8 mouse cellular contexts compared by ENCODE assay signal in the genomic region with DNA sequence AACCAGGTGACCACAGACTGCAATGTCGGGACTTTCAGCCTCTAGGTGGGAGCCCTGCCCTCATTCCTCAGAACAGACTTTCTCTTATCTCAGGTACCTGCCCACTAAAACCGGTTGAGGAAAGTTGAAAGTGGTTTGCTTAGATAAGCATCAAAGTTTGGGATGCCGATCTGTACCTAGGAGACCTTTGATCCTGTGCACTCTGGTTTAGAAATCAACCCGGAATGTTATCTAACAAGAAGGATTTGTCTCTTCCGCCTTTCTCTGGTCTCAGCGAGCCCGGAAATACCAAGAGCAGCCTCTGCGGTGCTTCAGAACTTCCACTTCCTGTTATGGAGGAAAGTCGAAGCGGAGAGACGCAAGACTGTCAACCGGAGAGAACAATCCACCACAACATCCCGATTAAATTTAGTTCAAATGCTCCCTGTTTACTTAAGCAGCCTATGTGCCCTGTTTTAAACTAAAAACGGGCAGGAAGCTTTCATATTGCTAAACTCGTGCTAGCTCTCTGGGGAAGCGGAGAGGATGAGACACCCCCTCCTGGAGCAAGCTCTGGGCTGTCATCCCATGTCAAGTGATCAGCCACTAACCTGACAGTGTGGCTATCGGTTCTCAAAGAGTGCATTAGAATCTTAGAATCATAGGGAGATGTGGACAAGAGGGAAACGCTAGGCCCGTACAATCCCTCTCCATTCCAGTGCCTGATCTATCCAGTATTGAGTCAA. TPM values are rescaled to one million over a fixed set of nuclear protein-coding genes. Genes with fewer than 3 reads are reported as not detected.
DNase-seq lines count a peak whose midpoint lies in the region; ATAC-seq and TF ChIP-seq lines count a peak whose summit lies in the region.
"Had no signal": no experiment of that assay in that cellular context is flagged by ENCODE, and none has a peak within 500 bp of the region (broad histone marks: within the 10 kb centered on the region; RNA-seq: fewer than 3 reads in every experiment).

No protein-coding gene starts in this region.

- H3K9ac ChIP-seq in kidney, embryonic 15.5 days: no peak overlapping the region
- no peak overlapping the region for H3K9ac ChIP-seq in stomach, postnatal 0 days (ENCODE audit: low read length)

- 77% methylated on average over 19 of the region's 19 CpGs for WGBS in kidney, embryonic 15.5 days
- 65% methylated on average over 19 of the region's 19 CpGs for WGBS in stomach, postnatal 0 days

- H3K27ac ChIP-seq in kidney, embryonic 15.5 days: peak overlapping the region; percentile 37; the same call in 1 of the 2 replicates
- no peak overlapping the region for H3K27ac ChIP-seq in stomach, postnatal 0 days (replicated peaks)

- H3K4me2 ChIP-seq in kidney, embryonic 15.5 days: peak overlapping the region; percentile 7; the same call in 1 of the 2 replicates
- H3K4me2 ChIP-seq in stomach, postnatal 0 days (replicated peaks; ENCODE audit: low read depth): no peak overlapping the region

- H3K4me1 ChIP-seq in kidney, embryonic 15.5 days: no peaks in the 10 kb centered on the region
- no peaks in the 10 kb centered on the region for H3K4me1 ChIP-seq in stomach, postnatal 0 days (replicated peaks; ENCODE audit: control insufficient read depth, insufficient read depth)
- H3K4me1 ChIP-seq: megakaryocyte, embryonic 14.5 days had no signal

- ATAC-seq in CD4-positive, CD25-positive, alpha-beta regulatory T cell, adult 4 months: peak; percentile 99
- no peak for ATAC-seq in kidney, embryonic 15.5 days (replicated peaks; ENCODE audit: low FRiP score)
- no peak for ATAC-seq in stomach, postnatal 0 days (ENCODE audit: low FRiP score, low TSS enrichment)

- H3K4me3 ChIP-seq in kidney, embryonic 15.5 days (replicated peaks): no peak overlapping the region
- H3K4me3 ChIP-seq in stomach, postnatal 0 days (ENCODE audit: low read depth, low read length): no peak overlapping the region
- H3K4me3 ChIP-seq: megakaryocyte, embryonic 14.5 days had no signal

- no peaks in the 10 kb centered on the region for H3K36me3 ChIP-seq in kidney, embryonic 15.5 days
- H3K36me3 ChIP-seq in stomach, postnatal 0 days (ENCODE audit: control insufficient read depth, insufficient read depth, low read length): no peaks in the 10 kb centered on the region

- no peaks in the 10 kb centered on the region for H3K9me3 ChIP-seq in kidney, embryonic 15.5 days (replicated peaks)
- H3K9me3 ChIP-seq in stomach, postnatal 0 days (ENCODE audit: control insufficient read depth, low read length): no peaks in the 10 kb centered on the region
- H3K9me3 ChIP-seq: megakaryocyte, embryonic 14.5 days had no signal

- no peak for TF ChIP-seq EP300 in stomach, postnatal 0 days (optimal IDR thresholded peaks at IDR 0.05)

- peak; percentile 18 for DNase-seq in brain, adult 2 months (ENCODE audit: low read depth, low spot score)
- peak; percentile 73 for DNase-seq in lung, postnatal 36 days
- no peak for DNase-seq in ovary, postnatal 36 days (ENCODE audit: low spot score)
- no peak for DNase-seq in right cerebral cortex, adult 18-20 months
- DNase-seq in stomach, postnatal 0 days (ENCODE audit: low spot score): no peak

- H3K27me3 ChIP-seq in kidney, embryonic 15.5 days: no peaks in the 10 kb centered on the region
- H3K27me3 ChIP-seq in stomach, postnatal 0 days (ENCODE audit: control insufficient read depth, insufficient read depth, low read length): no peaks in the 10 kb centered on the region
- H3K27me3 ChIP-seq: megakaryocyte, embryonic 14.5 days had no signal

- no peak for TF ChIP-seq CTCF in stomach, postnatal 0 days (IDR thresholded peaks at IDR 0.05; ENCODE audit: low read depth)

RNA-seq across cellular contexts. Expression of a gene that starts 32.0 kb away (rescaled TPM):
- polyA plus RNA-seq in CD4-positive, CD25-positive, alpha-beta regulatory T cell, adult 4 months (2017; shearing (Covaris generic)): not detected
- polyA plus RNA-seq in kidney, embryonic 15.5 days (2015; fragmentation: Nextera tagmentation; extraction: Ambion mirVana): 18.0 and 22.5 TPM in 2 replicates
- 7.5 and 8.0 TPM in 2 replicates for polyA plus RNA-seq in stomach, postnatal 0 days (2015; fragmentation: Nextera tagmentation; extraction: Ambion mirVana)

Comparison
In these comparisons a context has a peak if more than half of its experiments do, and no peak if none do; other contexts are left out.
1. DNase-seq: peak in brain, adult 2 months (single experiment) and lung, postnatal 36 days (single experiment); none in ovary, postnatal 36 days (single experiment), right cerebral cortex, adult 18-20 months (single experiment) and stomach, postnatal 0 days (single experiment).